Mouse (Mus musculus) heart, adult 2 months (tissue): ENCODE measurements around the gene Rab1a.

Experiments
- EP300 ChIP-seq: fragments of 200-500 bp; IDR thresholded peaks from 2 replicates; pipeline ENCODE4 v1.6.1; 2011; ENCODE audit warnings: low read depth, low read length, control low read depth; ENCODE audit not compliant: insufficient read depth
- POLR2A ChIP-seq: fragments of 200-500 bp; IDR thresholded peaks from 2 replicates; pipeline ENCODE4 v1.6.1; 2011; ENCODE audit warnings: mild to moderate bottlenecking, low read depth, low read length, control low read depth; ENCODE audit not compliant: insufficient read depth

- no peak for TF ChIP-seq POLR2A
- TF ChIP-seq EP300, result no peak
Observed at GRCm38 (mm10) chr11:20248277-20248676, 47.0 kb downstream of the Rab1a start.
